Mouse (Mus musculus): Measurements from ENCODE around the gene BC003965. TPM values are rescaled to one million over a fixed set of nuclear protein-coding genes. Genes with fewer than 3 reads are reported as not detected.
A peak's percentile ranks its signal among the peaks of the same experiment; 100 is the strongest.

BC003965 gene
- 10 to 100 TPM; 18.7 to 20.7 TPM for total RNA-seq (2021)
- long read RNA-seq, experiment 1, transcript BC003965-202 (1 exons, 3,109 nt) = minor isoform, 19 of 60 reads
- long read RNA-seq, experiment 1, transcript BC003965-201 (2 exons, 3,030 nt) = major isoform, 38 of 60 reads
- long read RNA-seq, experiment 1, partial matches to known transcripts = 0 of 60 reads
- long read RNA-seq, experiment 1, other reads (novel, unspliced or antisense) = 3 of 60 reads
- long read RNA-seq, experiment 2, transcript BC003965-201 (2 exons, 3,030 nt) = major isoform, 17 of 28 reads
- long read RNA-seq, experiment 2, transcript BC003965-202 (1 exons, 3,109 nt) = minor isoform, 11 of 28 reads
- long read RNA-seq, experiment 2, partial matches to known transcripts = 0 of 28 reads
- long read RNA-seq, experiment 2, other reads (novel, unspliced or antisense) = 0 of 28 reads

DNA sequence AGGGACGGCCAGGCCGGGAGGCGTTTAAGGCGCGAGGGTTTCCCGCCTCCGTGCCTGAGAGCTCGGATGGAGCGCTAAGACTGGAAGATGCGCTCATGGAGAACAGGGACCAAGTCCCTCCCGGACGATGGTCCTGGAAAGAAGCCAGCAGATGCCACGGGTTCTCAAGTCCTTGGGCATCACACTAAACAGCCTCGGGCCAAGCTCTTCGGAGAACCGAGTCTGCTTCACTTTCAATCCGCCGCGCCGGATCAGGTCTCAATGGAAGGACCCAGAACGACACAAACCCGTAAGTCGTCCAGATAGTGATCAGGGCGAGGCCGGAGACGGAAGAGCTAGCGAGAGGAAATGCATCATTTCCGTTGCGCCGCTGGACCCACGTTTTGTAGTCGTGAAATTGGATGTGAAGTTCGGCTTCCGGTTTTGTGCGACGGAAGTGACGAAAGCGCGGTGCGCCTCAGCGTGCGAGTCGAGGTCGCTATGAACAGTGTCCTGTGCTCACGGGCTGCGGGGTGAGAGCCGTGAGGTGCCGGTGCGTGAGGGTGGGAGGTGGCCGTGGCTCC, at the start of gene BC003965:
Gene BC003965 (plus strand): TSS at position 426 of the 563 bp plus-strand sequence.
- peak; percentile 97 to 98 for DNase-seq

DNA sequence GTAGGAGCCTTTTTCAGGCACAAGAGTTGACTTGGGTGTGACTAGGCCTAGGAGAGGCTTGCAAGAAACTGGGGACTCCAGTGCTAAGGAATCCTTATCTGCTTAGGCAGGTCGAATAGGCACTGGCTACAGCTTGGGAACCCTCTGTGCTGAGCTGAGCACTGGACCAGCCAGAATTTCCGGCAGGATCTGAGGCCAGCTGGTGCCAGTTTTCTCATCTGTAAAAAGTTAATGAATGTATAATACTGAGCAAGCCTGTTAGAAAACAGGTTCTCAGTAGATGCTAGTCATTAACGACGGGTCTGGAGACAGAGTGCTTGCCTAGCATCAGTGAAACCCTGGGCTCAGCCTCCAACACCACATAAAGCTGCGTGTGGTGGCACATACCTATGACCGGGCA, 48.7 kb upstream of the BC003965 start:
- no peak for DNase-seq

DNA sequence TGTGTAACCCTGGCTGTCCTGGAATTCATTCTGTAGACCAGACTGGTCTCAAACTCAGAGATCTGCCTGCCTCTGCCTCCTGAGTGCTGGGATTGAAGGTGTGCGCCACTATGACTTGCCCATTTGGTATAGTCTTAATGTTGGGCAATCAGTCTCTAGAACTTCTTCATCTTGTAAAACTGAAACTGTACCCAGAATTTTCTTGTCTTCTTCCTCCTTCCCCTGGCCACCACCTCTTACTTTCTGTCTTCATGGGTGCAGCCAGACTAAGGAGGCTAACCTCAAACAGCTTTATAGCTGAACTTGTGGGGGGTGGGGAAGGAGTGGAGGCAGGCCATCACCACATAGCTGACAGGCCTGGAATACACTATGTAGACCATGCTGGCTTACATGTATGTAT, 45.6 kb upstream of the BC003965 start:
- no peak for DNase-seq

DNA sequence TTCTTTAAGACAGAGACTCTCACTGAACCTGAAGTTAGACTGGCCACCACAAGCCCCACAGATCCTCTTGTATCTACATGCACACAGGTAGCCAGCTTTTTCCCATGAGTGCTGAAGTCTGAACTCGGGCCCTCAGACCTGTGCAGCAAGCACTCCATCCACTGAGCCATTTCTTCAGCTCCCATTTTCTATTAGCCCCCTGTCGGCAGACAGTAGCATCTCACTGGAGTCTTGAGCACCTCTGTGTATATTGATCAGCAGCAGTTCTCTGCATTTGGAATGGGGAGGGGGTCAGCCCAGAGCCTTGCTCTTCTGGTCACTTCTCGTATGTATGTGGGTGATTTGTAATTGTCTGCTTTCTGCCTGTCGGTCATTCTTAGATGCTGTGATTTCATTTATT, 44.4 kb upstream of the BC003965 start:
- DNase-seq = no peak

DNA sequence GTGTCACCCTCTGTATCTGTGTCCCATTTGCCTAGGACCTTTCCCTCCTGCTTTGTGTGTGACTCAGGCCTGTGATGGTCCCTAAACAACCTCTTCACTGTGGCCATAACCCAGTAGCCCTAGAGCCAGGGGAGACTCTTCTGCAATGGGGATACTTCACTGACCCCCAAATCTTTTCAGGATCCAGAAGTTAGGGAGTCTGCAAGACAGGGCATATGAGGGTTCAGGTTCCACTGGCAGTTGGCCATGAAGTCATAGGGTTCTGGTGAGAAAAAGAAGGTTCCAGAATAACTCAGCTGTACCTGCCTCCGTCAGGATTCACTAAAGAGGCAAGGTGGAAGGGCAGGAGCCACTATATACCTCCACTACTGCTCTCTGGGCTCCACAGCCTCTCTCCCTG, 22.2 kb upstream of the BC003965 start, which contains the start of gene Ccdc154:
Gene Ccdc154 (plus strand): TSS at position 301 of the 400 bp plus-strand sequence.
- DNase-seq = no peak

DNA sequence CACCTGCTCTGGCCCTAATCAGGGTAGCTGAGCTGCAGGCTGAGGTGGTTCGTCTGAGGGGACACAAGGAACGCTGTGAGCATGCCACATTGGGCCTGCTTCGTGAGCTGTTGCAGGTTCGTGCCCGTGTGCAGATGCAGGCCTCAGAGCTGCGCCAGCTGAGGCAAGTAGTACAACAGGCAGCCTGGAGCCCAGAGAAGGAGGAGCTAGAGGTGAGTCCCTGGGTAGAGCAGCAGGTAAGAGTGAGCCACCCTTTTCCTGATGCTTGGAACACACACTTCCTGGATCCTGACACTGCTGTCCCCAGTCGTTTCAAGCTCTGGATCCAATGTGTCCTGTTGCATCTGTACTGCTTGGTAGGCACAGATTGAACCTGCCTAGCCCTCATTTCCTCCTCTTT, 21.0 kb upstream of the BC003965 start:
- DNase-seq = no peak

DNA sequence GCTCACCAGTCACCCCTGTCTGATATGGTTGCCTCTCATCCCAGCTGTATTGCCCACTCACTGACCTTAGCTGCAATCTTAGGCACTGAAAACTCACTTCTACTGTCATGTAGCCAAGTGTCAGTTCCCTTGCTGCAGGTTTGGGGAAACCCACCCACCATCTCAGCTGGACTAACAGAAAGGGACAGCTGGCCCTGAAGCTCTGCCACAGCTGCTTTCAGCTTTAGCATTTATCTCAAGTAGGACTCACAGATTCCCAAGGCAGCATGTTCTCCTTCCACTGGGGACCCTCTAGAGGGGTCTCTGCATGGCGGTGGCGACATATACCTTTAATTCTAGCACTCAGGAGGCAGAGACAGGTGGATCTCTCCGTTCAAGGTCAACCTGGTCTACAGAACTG, 19.6 kb upstream of the BC003965 start:
- no peak for DNase-seq

DNA sequence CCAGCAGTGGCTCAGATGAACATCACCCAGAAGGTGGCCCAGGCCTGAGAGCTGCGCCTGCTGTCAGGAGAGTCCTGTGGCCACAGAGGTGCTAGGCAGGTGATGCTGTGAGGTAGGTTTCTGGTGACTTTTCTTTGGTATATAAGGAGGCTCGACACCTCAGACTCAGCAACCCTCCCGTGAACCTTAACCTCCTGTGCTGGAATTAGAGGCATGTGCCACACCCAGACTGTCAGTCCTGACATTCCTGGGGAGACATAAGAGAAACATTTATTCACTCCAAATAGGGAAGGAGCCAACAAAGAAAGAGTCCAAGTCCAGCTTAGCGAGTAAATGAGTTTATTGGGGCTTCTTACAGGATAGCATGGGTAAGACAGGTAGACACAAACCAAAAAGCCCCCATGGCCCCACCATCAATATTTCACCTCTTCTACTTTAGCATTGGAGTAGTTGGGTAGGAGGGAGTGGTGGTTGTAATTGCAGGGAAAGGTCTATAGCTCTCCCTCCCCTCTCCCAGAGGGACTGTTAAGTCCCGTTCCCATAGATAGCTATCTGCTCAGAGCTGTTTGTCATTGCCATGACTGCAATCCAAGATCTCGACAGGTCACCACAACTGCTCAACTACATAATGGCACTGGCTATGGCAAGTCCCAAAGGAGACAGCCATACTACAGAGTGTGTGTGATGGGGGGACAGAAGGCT, 18.2 kb upstream of the BC003965 start:
- no peak for DNase-seq

DNA sequence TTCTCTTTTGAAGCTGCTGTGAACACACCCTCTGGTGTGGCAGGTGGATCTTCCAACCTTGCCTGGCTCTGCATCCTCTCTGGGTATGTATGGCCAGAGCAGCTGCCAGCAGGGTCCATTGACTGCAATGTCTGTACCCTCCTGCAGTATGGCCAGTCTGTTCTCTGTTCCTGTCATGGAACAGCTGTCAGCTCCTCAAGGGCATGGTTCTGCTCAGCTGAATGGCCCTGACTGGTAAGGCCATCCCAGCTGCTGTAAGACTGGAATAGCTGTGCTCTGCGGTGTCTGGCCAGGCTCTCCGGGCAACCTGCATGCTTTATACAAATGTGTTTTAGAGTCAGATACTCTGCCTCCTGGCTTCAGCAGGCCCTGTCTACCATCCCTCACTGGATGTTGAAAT, 14.6 kb upstream of the BC003965 start:
- DNase-seq = no peak

DNA sequence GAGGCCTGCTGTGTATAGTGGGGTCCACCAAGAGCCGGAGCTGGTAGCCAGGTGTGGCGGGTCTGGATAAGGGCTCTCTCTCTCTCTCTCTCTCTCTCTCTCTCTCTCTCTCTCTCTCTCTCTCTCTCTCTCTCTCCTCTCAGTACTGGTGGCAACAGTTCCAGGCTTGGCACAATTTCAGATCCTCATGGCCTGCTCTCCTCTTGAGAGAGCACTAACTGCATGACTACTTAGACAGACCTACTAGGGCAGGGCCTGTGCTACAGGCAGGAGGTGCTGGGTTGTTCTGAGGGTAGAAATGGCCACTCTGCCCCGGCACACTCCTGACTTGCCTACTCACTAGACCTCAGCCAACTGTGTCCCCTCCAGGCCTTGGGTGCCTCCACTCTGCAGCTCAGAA, 11.8 kb upstream of the BC003965 start:
- DNase-seq = no peak

DNA sequence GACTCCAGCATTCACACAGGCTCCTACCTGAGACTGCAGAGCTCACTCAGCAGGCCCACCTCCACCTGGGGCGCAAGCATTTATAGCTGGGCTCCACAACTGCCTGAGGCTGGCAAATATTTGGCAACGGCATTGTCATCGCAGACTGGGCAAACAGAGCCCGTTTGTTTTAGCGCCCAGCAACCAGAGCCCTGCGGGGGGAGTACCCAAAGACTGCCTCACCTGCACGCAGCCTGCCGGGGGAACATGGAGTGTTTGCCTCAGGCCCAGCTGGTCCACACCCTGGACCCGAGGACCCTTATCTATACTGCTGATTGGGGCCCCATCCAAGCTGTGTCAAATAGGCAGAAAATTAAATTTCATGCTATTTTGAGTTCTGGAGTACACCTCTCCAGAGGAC, 8.9 kb upstream of the BC003965 start, which contains the start of gene Gm38655:
Gene Gm38655 (minus strand): TSS at position 61 of the 400 bp plus-strand sequence.
- no peak for DNase-seq

DNA sequence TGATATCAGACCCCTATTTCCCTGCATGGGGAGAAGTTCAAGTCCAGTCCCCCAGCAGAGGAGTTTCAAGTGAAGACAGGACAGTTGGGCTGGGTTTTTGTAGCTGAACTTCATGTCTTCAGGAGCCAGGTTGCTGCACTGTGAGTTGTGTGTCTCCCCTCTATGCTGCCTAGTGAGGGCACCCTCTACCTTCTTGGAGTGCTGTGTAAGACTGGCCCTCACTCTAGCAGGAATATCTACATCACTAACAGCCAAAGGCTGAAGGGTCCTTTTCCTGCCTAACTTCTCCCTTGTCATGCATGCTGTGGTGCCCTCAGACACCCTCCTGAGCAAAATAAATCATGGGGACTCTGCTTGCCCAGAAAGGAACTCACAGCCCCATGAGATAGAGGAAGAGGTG, 1.1 kb upstream of the BC003965 start:
- DNase-seq = no peak

DNA sequence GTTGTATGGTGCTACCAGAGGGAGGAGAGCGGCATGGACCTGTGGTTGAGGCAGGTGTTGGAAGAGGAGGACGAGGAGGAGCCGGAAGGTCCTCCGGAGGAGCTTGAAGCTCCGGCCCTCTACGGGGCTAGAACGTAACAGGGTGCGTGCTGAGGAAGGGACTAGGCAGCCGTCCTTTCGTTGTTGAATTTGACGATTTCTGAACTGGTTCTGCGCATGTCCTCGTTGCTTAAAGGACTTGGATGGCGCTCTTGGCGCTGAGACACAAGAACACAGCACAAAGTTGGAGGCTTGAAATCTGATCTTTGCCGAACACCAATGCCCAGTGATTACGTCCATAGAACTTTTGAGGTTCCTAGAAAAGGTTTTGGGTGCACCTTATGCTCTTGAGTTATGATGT, 607 bp downstream of the BC003965 start:
- DNase-seq = no peak

DNA sequence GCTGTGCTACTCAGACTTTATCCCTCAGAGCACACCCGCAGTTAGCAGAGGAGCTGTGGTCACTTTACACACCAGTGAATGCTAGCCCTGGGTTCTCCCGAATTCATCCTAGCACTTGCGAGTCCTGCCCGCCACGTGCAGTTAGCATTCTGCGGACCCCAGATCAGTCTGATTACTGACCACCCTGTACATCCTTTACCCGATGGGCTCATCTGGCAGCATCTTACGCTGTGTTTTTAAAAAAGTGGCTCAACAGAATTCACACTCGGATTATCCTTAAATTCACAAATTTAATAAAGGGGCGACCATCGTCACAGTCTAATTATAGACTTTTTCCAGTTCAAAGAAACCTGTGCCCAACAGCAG, 3.4 kb downstream of the BC003965 start:
- no peak for DNase-seq

DNA sequence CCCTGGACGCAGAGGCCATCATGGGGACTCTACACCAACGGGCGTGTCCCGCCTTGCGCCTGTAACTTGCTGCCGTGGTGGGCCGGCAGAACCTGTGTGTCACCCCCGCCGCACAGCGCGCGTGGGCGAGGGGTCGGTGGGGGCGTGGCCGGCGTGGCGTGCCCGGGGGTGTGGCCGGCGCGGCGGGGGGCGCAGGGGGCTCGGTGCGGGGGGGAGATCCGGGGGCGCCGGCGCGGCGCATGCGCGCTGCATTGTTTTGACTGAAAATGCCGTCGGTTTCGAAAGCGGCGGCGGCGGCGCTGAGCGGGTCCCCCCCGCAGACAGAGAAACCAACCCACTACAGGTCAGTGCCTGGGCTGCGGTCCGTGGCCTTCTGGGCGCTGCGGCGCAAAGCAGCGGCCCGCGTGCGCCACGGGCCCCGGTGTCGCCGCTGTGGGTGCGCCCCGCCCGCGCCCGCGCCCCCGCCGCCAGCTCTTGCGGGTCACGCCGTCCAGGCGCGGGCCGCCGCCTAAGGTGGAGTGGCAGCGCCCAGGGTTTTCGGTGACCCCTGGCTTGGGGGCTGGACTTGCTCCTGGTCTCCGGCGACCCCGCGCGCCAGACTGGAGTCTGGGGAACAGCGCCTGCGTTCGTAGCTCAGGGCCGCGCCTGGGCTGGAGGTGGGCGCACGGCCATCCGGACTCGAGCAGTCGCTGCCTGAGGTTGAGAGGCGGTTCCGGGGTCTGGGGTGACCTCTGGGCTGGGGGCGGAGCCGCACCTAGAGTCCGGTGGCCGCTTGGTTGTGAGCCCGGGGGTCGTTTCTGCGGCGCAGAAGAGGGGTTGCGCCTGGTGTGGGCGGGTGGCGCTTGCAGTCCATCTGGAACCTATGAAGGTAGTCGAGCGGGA, 4.0 kb downstream of the BC003965 start, which contains the start of gene Unkl:
Gene Unkl (plus strand): TSS at position 248 of the 882 bp plus-strand sequence.
- peak; percentile 86 to 91 for DNase-seq

DNA sequence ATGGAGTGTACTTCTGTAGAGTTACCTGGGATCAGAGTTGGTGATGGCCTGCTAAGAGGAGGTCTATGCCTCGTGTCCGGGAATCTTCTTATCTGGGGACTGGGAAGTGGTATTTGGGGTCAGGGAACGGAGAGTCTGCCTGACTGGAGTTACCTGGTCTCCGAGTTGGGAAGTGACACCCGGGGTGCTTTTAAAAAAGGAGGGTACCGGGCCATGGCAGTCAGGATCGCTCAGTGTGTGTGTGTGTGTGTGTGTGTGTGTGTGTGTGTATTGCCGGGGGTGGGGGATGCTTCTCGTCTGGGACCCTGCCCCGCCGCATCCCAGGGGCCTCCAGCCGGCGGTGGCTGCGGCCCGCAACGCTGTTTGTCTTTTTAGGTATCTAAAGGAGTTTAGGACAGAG, 4.7 kb downstream of the BC003965 start:
- DNase-seq = no peak

DNA sequence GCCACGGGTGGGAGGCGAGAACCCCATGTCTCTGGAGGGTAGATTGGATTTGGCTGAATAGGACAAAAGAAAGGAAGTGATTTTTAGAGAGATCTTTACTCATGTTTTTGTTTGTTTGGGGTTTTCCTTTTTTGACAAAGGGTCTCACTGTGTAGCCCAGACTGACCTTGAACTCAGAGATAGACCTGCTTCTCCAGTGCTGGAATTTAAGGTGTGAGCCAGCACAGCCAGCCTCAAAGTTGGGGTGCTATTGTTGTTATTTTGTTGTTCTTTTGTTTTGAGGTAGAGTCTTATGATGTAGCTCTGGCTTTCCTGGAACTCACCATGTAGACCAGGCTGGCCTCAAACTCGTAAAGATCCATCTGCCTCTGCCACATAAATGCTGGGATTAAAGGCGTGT, 18.0 kb downstream of the BC003965 start:
- no peak for DNase-seq

DNA sequence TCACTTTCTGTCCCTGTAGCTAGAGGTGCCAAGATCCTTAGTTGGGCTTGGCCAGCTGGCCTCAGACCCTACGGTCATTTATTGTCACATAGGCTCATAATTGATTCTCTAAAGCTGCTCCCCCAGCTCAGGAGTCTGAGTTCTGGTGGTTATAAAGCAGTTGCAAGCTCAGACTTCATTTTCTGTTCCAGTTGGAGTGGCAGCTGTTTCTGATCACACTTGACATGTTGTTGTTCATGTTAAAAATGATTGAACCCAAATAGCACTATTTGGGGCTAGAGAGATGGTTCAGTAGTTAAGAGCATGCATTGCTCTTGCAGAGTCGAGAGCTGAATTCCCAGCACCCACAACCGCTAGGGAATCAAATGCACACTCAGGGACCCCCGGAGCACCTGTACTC, 25.7 kb downstream of the BC003965 start:
- DNase-seq = no peak

DNA sequence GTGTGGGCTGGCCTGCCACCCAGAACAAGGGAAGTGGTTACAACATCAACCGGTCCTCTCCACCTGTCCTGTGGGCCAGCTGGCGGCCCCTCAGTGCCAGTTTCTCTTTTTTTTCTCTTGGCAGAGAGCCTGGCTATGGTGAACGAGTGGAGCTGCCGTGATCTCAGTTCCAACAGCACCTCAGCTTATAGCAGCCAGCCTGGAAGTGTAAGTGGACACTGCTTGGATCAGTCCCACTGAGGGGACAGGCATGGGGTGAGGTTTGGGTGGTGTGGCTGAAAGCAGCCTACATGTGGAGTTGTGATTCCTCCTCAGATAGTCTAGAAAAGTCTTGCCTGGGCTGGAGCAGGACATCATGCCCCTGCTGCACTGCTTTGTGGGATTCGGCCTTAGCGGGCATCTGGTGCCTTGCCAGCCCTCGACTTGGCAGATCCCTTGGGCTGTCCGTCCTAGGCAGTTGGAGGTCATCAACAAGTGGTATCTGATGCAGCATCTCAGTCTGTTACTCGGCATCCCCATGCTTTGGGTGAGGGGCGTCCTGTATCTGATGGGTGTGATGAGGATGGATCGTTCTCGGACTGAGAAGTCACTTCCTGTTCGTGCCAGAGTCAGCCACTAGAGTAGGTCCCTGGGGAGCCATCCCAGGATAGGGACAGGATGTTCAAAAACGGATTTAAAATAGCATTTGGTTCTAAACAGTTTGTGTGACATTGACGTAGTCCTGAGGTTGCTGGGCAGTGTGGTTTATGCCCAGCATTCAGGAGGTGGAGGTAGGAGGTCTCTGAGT, 26.5 kb downstream of the BC003965 start:
- peak in 1 of 2 experiments; percentile 40 for DNase-seq

DNA sequence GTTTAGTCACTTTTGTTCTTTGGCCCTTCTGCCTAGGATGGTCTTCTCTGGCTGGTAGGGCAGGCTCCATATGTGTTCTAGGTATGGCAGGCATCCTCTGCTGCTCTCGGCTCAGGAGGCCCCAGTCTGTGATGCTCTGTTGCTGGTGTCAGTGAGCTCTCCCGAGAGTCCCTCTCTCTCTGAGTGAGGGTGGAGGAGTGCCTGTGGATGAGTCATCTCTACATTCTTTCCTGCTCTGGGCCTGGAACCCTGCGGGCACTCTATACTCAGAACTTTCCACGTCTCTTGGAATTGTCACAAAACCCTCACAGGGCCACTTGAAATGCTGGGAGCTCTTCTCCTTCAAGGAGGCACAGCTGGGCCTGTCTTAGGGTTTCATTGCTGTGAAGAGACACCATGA, 27.4 kb downstream of the BC003965 start:
- peak in 1 of 2 experiments; percentile 18 for DNase-seq

DNA sequence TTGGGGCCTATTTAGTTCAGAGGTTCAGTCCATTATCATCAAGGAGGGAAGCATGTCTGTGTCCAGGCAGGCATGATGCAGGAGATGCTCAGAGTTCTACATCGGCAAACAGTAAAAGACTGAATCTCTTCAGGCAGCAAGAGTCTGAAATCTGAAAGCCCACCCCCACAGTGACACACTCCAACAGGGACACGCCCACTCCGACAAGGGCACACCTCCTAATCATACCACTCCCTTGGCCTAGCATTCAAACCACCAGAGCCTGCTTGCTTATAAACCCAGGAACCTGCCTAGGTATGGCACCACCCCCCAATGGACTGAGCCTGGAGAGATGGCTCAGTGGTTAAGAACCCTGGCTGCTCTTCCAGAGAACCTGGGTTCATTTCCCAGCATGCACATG, 31.1 kb downstream of the BC003965 start:
- no peak for DNase-seq

Data from adrenal gland, postnatal 36 days (tissue).